Mouse (Mus musculus) layer of hippocampus, postnatal 36 days (tissue): Measurements from ENCODE around the gene Tbc1d9. TPM values are rescaled to one million over a fixed set of nuclear protein-coding genes. Genes with fewer than 3 reads are reported as not detected.

Experiments
- DNase-seq, 2 experiments: peaks; one replicate each; pipeline ENCODE4 v3.0.0; 2022
- total RNA-seq, 2 experiments: library from RNA; stranded (reverse); gene quantifications; 2 replicates each; pipeline ENCODE4 v1.2.3; 2021

Gene Tbc1d9
- total RNA-seq, 2 experiments from 2014 or later = 65.0 to 65.7 TPM

DNA sequence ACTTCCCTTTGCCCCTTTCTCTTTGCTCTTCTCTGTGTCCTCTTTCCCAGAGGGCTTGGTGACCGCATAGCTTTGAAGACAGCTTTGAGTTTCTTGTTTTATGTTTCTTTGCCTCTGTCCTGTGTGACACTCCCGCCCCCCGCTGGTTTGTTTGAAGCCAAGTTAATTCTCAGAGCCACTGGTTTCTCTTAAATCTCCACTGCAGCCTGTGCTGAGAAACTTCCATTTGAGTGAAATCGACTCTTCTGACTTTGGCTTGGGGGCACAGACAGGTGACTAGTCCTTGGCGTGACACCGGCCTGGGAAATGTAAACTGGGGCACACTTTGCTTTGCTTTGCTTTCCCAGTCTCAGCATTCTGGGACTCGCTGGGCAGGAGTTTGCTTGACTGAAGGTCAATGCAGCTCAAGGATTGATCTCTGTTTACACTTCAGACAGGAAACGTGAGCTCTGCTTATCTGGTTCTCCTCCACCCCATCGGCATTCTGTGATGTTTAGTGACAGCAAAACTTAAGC is 13.1 kb downstream of the Tbc1d9 start:
- DNase-seq = no peak

DNA sequence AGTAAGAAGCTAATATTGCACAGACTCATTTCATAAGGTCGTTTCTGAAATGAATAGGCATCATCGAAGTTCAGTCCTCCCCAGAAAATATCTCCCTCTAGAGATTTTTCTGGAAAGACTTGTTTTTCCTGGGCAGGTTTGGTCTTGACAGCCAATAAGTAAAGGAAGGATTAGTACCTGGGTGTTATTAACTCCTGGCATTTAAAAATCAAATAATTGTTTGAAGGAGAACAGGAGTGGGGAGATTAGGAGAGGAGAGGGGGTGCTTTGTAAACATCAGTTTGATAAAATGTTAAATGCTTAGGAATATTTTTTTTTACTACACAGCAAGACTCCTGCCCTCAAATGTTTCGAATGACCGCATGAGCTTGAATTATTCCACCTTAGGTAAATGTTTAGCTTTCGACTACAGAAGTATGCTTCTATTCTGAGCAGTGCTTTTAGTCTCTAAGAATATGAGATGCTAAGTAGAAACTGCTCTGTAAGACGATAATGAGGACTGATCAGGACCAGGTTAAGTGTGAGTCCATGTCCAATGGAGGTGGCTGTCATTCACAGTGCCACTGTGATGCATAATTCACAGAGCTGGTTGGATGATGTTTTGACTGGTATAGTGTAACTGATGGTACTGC is 16.8 kb downstream of the Tbc1d9 start:
- DNase-seq = no peak

DNA sequence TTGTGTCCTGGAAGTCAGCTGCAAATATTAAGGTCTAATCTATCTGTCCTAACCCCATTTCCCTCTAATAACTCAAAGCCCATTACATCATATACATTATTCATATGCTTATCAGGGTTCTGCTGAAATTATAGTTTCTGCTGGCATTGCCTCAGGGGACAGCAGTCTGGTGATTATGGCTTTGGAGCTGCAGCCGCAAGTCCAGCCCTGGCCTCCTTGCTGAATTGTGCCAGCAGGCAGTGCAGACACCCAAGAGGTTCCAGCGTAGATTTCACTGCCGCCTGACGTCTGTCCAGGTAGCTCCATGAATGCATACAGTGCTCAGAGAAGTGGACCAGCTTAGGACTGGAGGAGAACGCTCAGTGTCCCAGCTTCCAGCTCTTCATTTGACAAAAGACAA is 17.6 kb downstream of the Tbc1d9 start:
- DNase-seq = no peak

DNA sequence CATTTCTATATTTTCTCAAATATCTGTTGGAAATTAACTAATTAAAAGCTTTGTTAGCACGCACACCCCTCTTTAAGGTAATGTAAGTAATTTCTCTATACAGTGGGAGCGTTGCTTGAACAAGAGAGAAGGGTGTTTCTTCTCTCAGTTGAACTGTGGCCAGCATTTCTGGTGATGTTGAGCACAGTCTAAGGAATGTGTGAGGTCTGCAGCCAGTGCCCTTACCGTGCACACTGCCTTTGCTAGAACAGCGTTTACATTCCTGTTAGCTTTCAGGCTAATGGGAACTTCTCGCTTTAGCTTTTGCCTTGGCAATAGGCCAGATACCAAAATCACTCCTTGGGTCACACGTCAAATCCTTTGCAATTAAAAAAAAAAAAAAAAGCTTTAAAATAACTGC is 21.2 kb downstream of the Tbc1d9 start:
- DNase-seq = no peak

DNA sequence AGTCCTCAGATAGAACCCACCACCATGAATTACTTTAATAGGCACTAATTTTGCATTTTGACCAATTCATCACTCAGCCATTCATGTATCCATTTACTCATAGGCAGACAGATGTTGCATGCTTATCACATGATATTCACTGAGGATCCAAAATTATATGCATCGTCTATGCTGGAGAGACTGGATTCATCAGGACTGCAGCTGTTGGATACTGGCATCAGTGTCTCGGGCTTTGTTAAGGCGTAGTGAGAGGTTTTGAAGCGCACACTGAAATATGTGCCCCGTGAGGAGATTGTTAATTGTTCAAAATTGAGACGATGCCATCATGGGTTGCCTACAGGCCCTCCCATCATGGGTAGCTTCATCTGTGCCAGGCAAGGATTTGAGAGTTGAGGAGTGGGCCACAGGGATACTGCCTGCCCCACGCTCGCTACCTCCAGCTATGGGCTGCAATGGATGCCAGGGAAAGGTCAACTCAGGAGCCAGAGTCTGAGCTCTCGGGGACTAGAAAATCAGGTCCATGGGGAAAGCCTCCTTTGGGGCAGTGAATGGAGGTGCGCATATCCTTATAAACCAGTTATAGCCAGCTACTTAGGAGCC is 22.3 kb downstream of the Tbc1d9 start:
- no peak for DNase-seq

DNA sequence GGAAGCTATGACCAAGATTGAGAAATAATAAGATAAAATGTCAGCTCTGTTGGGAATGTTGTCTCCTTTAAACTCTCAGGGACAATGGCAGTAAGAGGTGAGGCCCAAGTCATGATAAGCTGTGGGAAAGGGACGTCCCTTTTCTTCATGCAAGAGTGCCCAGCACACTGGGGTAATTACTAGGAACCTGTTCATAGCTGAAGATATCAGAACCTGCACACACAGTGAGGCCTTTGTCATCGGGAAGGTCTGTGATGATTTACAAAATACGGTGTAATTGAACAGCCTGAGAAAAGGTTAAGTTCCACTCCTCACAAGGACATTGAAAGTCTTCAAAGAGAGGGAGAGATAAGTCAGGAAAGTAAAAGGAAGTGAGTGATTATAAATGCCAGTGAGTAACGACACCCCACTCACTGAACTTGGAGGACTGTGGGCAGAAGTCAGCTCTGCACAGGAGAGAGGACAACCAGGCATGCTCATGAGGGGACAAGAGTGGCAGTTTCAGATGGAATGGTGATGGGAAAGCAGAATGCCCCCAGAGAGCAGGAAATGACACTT is 24.5 kb downstream of the Tbc1d9 start:
- DNase-seq = no peak

DNA sequence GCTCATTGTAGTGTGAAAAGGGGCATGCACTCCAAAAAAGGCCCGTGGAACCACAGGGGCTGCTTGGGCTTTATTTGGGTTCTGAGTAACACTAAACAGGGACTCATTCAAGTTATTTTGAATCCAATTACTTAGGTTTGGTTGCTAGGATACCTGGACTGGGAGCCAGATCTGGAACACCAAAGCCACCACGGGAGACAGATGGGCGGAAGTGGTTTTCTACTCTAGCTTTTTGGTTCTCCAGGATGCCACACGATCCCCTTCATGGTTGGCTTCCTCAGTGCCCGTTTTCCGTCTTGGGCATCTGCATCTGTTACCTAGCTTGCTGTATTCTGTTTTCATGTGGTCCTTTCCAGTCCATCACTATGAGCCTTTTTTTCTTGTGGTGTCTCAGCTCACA is 30.9 kb downstream of the Tbc1d9 start:
- peak; percentile 46 to 48 for DNase-seq

DNA sequence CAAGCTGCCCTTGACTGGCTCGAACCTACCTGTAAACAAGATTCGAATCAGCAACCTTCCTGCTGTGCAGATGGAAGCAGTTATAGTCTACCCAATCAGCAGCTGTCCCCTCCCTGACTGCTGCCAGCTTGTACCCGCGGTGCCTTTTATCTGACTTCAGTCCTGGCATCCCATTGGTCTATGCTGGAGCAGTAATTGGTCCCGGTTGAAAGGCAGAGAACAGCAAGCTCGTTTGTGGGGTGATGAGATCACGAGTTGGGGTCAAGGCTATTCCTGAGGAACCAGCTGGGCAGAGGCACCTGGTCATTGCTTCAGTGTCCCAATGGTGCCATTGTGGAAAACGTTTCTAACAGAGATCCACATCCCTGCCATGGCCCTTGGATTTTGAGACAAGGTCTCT is 34.6 kb downstream of the Tbc1d9 start:
- no peak for DNase-seq

DNA sequence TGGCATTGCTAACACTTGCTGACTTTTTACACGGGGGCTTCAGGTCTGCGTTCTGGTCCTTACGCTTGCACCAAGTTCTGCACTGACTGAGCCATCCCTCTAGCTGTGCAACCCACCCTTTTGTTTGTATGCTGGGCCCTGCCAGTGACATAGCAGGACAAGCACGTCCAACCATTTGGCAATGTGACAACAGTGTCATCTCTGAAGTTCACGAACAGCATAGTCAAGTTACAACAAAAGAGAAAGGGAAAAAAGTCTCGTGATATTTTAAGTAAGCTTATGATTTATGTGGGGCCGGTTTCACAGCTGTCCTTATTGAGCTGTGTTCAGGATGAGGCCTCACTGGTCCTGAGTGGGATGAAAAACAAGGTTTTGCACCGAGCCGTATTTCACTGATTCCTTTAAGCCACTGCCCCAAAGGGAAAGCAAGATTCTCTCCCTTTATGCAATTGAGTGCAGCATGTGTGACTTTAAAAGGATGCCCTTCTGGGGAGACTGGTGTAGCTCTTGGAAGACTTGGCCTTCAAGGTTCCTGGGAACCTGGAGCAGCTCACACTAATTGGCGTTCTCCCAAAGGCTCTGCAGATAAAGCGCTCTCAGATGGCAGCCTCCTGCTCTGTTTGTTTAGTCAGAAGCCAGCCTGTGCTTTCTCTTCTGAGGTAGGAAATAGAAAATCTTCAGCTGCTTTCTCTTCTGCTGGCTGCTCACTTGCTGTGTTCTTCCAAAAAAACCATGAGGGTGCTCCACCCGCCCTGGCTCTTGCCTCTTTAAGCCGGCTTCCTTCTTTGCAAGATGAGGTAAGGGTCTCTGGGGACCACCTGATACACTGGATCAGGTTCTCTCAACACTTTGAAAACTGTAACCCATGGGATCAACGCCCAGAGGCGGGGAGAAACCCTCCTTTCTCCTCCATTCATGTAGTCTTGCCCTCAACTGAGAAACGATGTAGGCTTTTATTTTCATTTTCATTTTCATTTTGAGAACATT is 35.3 kb downstream of the Tbc1d9 start:
- DNase-seq = peak; percentile 17 to 30

DNA sequence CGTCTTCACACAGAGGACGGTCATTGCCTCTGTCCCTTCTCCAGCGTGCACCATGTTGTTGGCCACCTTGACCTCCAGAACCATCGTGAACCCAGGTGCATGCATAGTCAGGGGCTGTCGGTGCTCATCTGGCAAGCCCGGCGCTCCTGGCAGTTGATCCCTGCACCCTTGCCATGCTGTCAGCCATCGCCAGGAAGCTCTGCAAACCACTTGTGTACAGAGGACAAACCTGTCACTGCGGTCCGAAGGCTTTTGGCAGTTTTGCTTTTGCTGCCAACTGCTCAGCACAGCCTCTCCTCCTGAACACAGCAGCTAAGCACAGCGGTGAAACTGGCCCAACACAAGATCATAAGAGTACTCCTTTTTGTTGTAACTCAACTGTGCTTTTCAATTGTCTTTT is 37.8 kb downstream of the Tbc1d9 start:
- no peak for DNase-seq

DNA sequence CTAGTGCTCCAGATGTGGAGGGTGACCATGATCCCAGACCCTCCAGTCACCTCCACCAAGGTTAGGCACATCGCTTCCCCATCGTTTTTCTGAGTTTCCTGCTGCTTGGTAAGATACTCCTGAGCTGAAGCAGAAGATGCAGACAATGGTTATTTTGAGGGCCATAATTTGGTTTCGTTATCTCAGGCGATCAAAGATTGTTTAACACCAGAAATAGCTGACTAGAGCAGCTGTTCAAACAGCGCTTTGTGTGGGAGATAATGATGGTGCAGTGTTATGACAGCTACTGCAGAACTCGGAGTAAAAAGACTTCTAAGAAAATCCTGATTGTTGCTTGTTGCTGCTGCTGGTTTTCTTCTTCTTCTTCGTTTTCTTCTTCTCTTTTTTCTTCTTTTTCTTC is 40.8 kb downstream of the Tbc1d9 start:
- no peak for DNase-seq

DNA sequence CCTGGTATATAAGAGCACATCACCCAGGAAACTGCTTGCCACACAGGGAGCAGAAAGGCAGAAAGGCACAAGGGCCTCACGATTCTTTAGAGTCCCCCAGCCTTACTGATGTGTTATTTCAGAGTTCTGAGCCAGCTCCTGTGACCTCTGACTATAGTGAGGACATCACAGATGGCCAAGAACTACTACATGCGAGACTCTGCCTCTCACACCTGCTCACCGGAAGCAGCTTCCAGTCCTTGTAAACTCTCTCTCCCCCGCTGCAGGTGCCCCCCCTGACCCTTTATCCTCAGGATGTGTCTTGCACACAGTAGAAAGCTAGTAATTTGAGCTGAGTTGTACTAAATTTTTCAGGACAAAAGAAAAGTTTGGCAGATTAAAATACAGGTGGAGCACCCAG is 44.4 kb downstream of the Tbc1d9 start:
- no peak for DNase-seq

DNA sequence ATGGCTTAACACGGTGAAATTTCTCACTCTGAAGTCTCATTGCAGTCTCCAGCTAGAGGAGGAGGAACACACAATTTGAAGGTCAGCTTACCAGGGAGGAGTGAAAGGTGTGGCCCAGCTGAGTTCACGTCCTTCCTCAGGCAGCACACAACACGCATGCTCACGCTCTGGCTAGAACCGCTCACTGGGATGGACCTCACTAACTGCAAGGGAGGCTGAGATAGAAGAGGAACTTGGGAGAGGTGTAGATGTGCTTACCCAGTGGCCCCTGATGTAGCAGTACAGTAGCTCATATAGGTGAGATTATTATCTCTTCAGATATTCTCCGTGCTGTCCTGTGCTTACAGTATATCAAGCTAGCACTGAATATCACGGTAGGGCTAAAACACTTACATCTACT is 45.5 kb downstream of the Tbc1d9 start:
- no peak for DNase-seq

DNA sequence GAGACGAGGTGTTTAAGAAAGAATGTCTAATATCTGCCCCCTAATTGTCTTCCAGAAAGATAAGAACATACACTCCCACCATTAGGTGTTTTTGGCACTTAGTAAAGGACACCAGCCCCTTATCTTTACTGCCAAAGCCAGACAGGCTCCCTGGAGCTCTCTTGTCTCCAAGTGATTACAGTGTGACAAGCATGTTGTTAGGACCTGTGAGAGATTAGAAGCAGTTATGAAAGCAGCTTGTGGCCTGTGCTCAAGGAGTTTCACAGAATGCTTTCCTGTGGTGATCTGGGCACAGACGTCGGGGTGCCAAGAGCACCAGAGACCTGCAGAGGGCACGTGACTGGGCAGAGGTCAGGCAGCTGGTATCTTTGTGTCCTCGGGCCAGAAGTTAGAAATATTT is 49.9 kb downstream of the Tbc1d9 start:
- no peak for DNase-seq

DNA sequence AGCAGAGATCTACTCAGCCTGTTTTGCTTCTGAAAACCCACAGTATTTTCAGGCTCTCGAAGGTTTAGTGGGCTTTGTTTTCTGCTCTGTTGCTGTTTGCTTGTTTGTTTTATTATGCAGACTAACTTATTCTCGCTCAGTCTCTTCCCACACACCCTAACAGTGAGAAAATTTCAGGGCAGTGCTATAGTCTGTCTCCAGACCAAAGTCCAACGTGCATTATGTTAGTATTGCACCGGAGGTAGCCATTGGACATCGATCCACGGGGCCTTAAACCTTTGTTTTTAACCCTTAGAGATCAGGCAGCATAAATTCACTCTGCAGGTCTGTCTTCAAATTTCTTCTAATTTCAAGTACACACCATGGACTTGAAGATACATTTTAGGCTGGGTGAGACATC is 51.4 kb downstream of the Tbc1d9 start:
- DNase-seq = no peak

DNA sequence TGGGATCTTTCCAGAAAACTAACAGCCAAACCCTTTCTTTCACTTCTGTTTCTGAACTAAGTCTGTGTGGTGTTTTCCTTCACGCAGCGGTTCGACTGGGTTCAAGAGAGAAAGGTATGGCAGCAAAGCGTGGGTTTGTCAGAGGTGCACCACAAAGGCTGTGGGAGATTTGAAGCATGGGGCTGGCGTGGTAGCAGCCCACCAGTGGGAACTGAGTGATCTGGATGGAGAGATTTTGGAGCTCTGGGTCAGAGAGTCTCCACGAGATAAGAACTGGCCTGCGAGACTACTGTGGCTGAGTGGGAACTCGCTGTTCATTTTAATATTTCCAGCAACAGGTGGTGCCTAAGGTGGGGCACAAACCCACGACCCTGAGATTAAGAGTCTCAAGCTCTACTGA is 52.0 kb downstream of the Tbc1d9 start:
- no peak for DNase-seq

DNA sequence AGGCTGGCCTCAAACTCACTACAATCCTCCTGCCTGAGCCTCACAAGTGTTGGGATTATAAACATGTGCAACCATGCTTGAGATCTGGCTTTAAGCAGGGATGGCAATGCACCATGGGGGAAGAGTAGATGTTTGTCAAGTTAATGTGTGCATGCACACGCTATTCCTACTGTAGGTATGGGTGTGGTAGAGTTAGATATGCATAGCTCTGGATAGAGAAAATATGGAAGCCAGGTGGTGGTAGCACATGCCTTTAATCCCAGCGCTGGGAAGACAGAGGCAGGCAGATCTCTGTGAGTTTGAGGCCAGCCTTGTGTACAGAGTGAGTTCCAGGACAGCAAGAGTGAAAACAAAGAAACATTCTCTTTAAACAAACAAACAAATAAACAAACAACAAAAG is 52.7 kb downstream of the Tbc1d9 start:
- DNase-seq = no peak

DNA sequence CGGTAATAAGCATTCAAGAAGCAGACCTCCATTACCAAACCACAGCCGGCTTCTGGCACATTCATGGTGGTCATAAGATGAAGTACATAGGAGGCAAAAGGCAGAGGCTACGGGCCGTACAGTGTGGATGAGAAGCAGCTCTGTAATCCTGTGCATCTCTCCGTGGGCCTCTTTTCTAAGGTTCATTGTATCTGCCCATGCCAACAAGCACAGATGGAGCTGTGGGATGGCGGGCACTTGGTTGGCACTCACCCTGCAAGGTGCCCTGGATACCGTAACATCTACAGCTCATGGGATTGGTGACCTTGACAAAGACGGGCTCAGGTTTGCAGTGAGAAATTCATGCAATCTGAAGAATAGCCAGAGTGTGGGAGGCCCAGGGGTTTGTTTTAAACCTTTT is 54.2 kb downstream of the Tbc1d9 start:
- no peak for DNase-seq

DNA sequence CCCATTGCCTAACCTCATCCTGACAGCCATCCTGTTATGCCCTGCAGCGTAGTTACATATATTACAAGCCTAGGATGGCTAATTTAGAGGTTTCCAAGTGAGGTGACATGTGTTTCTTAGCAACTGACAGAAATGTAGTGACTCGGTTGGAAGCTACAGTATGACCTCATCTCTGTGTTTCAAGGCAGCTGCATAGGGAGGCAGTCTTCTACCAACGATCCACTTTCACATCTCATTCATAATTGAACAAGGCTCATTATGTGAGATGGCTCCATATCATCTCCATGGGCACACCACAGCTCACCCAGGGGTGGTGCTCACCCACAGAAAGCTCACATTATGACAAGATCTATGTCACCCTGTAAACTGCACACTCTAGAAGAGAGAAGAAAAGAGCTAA is 55.6 kb downstream of the Tbc1d9 start:
- no peak for DNase-seq

DNA sequence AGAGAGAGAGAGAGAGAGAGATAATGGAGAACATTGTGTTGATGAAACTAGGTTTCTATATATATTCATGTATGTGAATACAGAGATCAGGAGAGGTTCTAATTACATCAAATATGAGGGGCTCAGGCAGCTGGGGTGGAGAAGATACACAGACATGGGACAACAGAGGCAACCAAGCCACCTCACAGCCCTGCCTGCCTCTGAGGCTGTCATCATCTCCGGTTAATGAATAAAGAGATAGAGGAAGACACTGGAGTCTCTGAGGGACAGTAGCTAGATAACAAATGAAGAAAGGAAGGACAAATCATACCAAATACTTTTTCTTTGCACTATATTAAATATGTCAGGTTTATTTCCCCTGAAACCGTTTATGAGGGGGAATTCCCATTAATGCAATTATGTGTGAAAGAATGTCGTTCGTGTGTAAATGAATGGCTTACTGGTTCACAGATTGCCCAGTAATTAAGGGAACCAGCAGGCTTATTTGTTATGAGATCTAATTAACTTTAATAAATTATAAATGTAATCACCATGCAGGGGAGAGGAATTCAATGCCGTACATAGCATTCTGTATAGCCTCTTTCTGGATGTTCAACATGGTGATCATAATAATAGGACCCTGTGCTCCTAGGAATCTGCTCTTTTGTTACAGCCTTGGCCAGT is 59.7 kb downstream of the Tbc1d9 start:
- no peak for DNase-seq

DNA sequence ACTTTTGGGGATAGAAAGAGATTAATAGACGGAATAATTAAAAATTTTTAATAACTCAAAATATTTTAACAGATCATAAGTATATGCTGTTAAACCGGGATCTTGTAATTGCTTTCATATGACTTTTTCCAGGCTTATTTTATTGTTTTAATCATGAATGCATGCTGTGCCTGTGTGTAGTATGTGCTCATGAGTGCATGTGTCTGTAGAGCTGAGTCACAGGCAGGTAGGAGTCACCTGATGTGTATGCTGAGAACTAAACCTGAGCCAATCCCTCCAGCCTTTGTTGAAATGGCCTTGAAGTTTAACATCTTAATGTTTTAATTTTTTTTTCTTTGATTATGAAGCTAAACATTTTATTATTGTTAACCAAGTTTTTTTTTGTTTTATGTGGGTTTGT is 60.4 kb downstream of the Tbc1d9 start:
- DNase-seq = no peak

DNA sequence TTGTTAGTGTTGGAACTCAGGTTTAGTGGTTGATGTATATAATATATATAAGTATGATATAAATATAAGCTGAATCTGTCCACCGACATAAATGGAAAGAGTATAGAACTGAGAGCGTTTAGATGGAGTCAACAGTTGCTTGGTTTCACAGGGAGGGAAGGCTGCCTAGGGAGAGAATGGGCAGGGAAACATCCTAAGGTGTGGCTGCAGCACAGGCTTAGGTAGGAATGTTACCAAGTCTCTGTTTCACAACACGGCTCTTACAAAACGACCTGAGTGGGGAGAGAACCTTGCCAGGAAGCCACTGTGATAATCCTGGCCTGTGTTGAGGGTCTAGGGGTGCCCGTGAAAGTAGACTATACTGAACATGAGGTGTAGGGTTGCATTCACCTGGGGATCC is 62.2 kb downstream of the Tbc1d9 start:
- no peak for DNase-seq

DNA sequence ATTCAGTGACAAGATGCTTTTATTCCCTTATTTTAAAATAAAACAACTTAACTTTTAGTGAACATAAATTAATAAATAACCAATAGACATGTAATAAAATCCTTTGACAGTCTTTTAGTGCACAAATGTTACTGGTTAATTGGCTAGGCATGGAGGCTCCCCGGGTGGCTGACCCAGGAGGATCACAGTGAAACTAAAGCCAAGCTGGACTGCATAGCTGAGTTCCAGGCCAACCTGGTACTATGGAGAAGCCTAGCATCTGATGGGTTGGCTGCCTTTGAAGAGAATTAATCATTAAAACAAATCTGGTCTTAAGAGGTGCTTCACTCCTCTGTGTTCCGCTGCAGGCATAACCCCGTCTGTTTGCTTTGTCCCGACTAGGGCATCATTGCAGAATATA is 67.9 kb downstream of the Tbc1d9 start:
- DNase-seq = no peak
